Mouse (Mus musculus) kidney, adult 8-10 months (tissue): Measurements from ENCODE around the gene Pitpnm2.

Source experiments
- DNase-seq, 2 experiments: peaks; one replicate each; pipeline ENCODE4 v3.0.0; 2022

Gene Pitpnm2

GRCm38 (mm10) chr5:124175138-124175537, 74.4 kb downstream of the Pitpnm2 start:
- DNase-seq: no peak

GRCm38 (mm10) chr5:124173012-124173985, 76.3 kb downstream of the Pitpnm2 start:
- DNase-seq: no peak

- DNase-seq: no peak
Measured at GRCm38 (mm10) chr5:124172246-124172645, 77.3 kb downstream of the Pitpnm2 start.

- DNase-seq: no peak
Measured at GRCm38 (mm10) chr5:124171781-124172180, 77.8 kb downstream of the Pitpnm2 start.

GRCm38 (mm10) chr5:124169224-124169621, 80.3 kb downstream of the Pitpnm2 start:
- no peak for DNase-seq

GRCm38 (mm10) chr5:124168428-124169223, 80.9 kb downstream of the Pitpnm2 start:
- DNase-seq: no peak

- no peak for DNase-seq
Measured at GRCm38 (mm10) chr5:124167621-124168020, 81.9 kb downstream of the Pitpnm2 start.

- DNase-seq: no peak
Measured at GRCm38 (mm10) chr5:124166741-124167140, 82.8 kb downstream of the Pitpnm2 start.

- no peak for DNase-seq
Measured at GRCm38 (mm10) chr5:124165622-124166570, 83.7 kb downstream of the Pitpnm2 start.

GRCm38 (mm10) chr5:124163445-124163844, 86.1 kb downstream of the Pitpnm2 start:
- DNase-seq: no peak

GRCm38 (mm10) chr5:124162577-124162976, 87.0 kb downstream of the Pitpnm2 start:
- peak; percentile 70 to 84 for DNase-seq

- no peak for DNase-seq
Measured at GRCm38 (mm10) chr5:124161831-124162230, 87.7 kb downstream of the Pitpnm2 start.

GRCm38 (mm10) chr5:124159453-124159852, 90.1 kb downstream of the Pitpnm2 start:
- no peak for DNase-seq

GRCm38 (mm10) chr5:124158305-124158704, 91.3 kb downstream of the Pitpnm2 start:
- no peak for DNase-seq

- no peak for DNase-seq
Measured at GRCm38 (mm10) chr5:124155943-124156342, 93.6 kb downstream of the Pitpnm2 start.

- DNase-seq: no peak
Measured at GRCm38 (mm10) chr5:124152734-124153133, 96.8 kb downstream of the Pitpnm2 start.

GRCm38 (mm10) chr5:124150895-124151294, 98.7 kb downstream of the Pitpnm2 start:
- DNase-seq: no peak

- no peak for DNase-seq
Measured at GRCm38 (mm10) chr5:124149028-124149427, 100.5 kb downstream of the Pitpnm2 start.

- DNase-seq: no peak
Measured at GRCm38 (mm10) chr5:124138066-124138465, 111.5 kb downstream of the Pitpnm2 start.

- no peak for DNase-seq
Measured at GRCm38 (mm10) chr5:124134261-124134660, 115.3 kb downstream of the Pitpnm2 start.

GRCm38 (mm10) chr5:124125093-124125492, 124.5 kb downstream of the Pitpnm2 start:
- DNase-seq: no peak

- DNase-seq: no peak
Measured at GRCm38 (mm10) chr5:124122357-124122756, 127.2 kb downstream of the Pitpnm2 start.
